Mouse (Mus musculus) E14TG2a.4 (cell line): Measurements from ENCODE around the gene Cript.

Experiments used
- CTCF ChIP-seq: conservative IDR thresholded peaks from 2 replicates; pipeline ENCODE4 v1.5.1; 2014; ENCODE audit warnings: low read length
- POU5F1 ChIP-seq: IDR thresholded peaks from 2 replicates; pipeline ENCODE4 v1.6.1; 2014; ENCODE audit warnings: low read length, borderline replicate concordance

- no peak for TF ChIP-seq CTCF
- no peak for TF ChIP-seq POU5F1
These were observed 43.6 kb upstream of the Cript start for GRCm38 (mm10) chr17:86981701-86982100.
